ENCODE assay signal across 7 mouse cellular contexts in the genomic region with DNA sequence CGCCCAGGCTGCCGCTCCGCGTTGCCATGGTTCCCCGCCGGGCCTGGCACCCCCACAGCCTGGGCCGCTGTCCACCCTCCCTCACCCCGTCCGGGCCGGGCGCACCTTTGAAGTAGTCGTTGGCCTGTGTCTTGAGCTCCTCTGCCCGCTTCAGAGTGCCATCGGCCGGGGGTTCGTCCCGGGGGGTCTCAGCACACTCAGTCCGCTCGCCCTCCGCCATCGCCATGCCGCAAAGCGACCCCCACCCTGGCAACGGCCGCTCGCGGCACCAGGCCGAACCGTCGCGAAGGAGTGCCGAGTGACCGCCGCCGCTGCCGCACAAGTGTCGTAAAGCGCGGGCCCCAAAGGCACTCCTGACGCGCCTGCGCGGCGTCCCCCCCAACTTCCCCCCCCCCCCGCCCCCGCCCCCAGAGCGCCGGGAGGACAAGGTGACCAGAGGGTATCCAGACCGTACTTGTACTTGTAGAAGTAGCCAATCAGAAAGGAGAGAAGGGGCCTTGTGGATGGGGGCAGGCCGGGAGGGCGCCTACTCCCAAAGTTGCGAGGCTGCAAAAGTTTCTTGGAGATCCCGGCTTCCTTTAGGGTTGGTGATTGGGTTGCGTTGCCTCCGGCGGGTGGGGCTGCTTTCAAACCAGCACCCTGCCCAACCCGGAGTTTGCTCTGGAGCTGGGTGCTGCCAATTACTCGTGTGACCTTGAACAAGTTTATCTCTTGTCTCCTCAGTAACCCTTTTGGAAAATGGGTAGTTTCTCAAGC. TPM values are rescaled to one million over a fixed set of nuclear protein-coding genes. Genes with fewer than 3 reads are reported as not detected.
DNase-seq lines count a peak whose midpoint lies in the region; ATAC-seq and TF ChIP-seq lines count a peak whose summit lies in the region.

A gene (minus strand): TSS at position 337 of the 756 bp plus-strand sequence.

- ATAC-seq in intestine, postnatal 0 days: peak; percentile 78
- peak; percentile 93 for ATAC-seq in midbrain, embryonic 12.5 days (ENCODE audit: low FRiP score, low read depth)

- peaks cover 20% of the 10 kb centered on the region for H3K4me1 ChIP-seq in intestine, postnatal 0 days (replicated peaks; ENCODE audit: control insufficient read depth, insufficient read depth, low read length)
- peaks cover 26% of the 10 kb centered on the region for H3K4me1 ChIP-seq in midbrain, embryonic 12.5 days
- peaks cover 35% of the 10 kb centered on the region for H3K4me1 ChIP-seq in small intestine, adult 2 months (ENCODE audit: control insufficient read depth, insufficient read depth, insufficient read length, low read length)

- intact Hi-C loops in left cerebral cortex, postnatal 4 days (cut with DNase I): no loop called here

- H3K4me2 ChIP-seq in intestine, postnatal 0 days (replicated peaks; ENCODE audit: low read depth): peak within 1 kb of the TSS; percentile 83
- peak within 1 kb of the TSS; percentile 61 for H3K4me2 ChIP-seq in midbrain, embryonic 12.5 days (replicated peaks)

- peak within 1 kb of the TSS; percentile 82 for H3K4me3 ChIP-seq in intestine, postnatal 0 days (ENCODE audit: low read depth, low read length)
- H3K4me3 ChIP-seq in midbrain, embryonic 12.5 days: peak within 1 kb of the TSS; percentile 87
- H3K4me3 ChIP-seq in small intestine, adult 2 months (ENCODE audit: low read depth, low read length): peak within 1 kb of the TSS; percentile 86

- peak; percentile 25; the same call in 1 of the 2 replicates for TF ChIP-seq POLR2A in small intestine, adult 2 months (IDR thresholded peaks at IDR 0.05; ENCODE audit: low read depth, low read length)

- no peaks in the 10 kb centered on the region for H3K9me3 ChIP-seq in intestine, postnatal 0 days (ENCODE audit: control insufficient read depth)
- H3K9me3 ChIP-seq in midbrain, embryonic 12.5 days: no peaks in the 10 kb centered on the region

- no peaks in the 10 kb centered on the region for H3K27me3 ChIP-seq in intestine, postnatal 0 days (replicated peaks; ENCODE audit: control insufficient read depth, insufficient read depth, low read length)
- no peaks in the 10 kb centered on the region; the same call in 1 of the 2 replicates for H3K27me3 ChIP-seq in midbrain, embryonic 12.5 days
- no peaks in the 10 kb centered on the region for H3K27me3 ChIP-seq in small intestine, adult 2 months (ENCODE audit: control insufficient read depth, insufficient read depth, low read length)

- H3K27ac ChIP-seq in intestine, postnatal 0 days (ENCODE audit: low read depth, low read length): peak within 1 kb of the TSS; percentile 79
- peak within 1 kb of the TSS; percentile 73 for H3K27ac ChIP-seq in midbrain, embryonic 12.5 days (replicated peaks)
- peak within 1 kb of the TSS; percentile 87 for H3K27ac ChIP-seq in small intestine, adult 2 months (ENCODE audit: insufficient read depth, low read depth, low read length)

- WGBS in intestine, postnatal 0 days: under 1% methylated on average over 55 of the region's 58 CpGs
- WGBS in midbrain, embryonic 12.5 days: under 1% methylated on average over 58 of the region's 58 CpGs
- under 1% methylated on average over 58 of the region's 58 CpGs for WGBS in small intestine, adult 2 months

- peaks cover 30% of the 10 kb centered on the region for H3K36me3 ChIP-seq in intestine, postnatal 0 days (ENCODE audit: control insufficient read depth, insufficient read depth)
- H3K36me3 ChIP-seq in midbrain, embryonic 12.5 days: peaks cover 11% of the 10 kb centered on the region
- 0 out of 2 replicates have a peak, but pooled peaks cover 2% of the 10 kb centered on the region for H3K36me3 ChIP-seq in small intestine, adult 2 months (ENCODE audit: control insufficient read depth, insufficient read depth, low read length)

- TF ChIP-seq CTCF in intestine, postnatal 0 days (IDR thresholded peaks at IDR 0.05; ENCODE audit: low read depth): no peak
- no peak for TF ChIP-seq CTCF in small intestine, adult 2 months (IDR thresholded peaks at IDR 0.05; ENCODE audit: extremely low read depth, insufficient read length, insufficient replicate concordance, low read depth, low read length)

- peak; percentile 88 for DNase-seq in adrenal gland, adult 8-10 months
- DNase-seq in embryo, embryonic 9.5 days (ENCODE audit: extremely low spot score): peak; percentile 98
- DNase-seq in gonadal fat pad, adult 2 months (ENCODE audit: low read depth): no peak
- peak; percentile 96 for DNase-seq in left cerebral cortex, postnatal 4 days

- peak within 1 kb of the TSS; percentile 75 for H3K9ac ChIP-seq in intestine, postnatal 0 days (ENCODE audit: low read depth, low read length)
- peak within 1 kb of the TSS; percentile 77 for H3K9ac ChIP-seq in midbrain, embryonic 12.5 days (replicated peaks)

RNA-seq across cellular contexts. Expression of the gene that starts here (rescaled TPM):
- 10 to 100 TPM; 74.7 to 96.9 (median 91.3) TPM for total RNA-seq in adrenal gland, adult 8-10 months (2022)
- polyA plus RNA-seq in gonadal fat pad, adult 2 months (2012; rRNA removed): 103 and 120 TPM in 2 replicates
- polyA plus RNA-seq in intestine, postnatal 0 days (2015; fragmentation: Nextera tagmentation; extraction: Ambion mirVana): 44.4 and 45.0 TPM in 2 replicates
- total RNA-seq in left cerebral cortex, postnatal 4 days (2021): 100 to 1,000 TPM; 110 to 120 TPM
- polyA plus RNA-seq in midbrain, embryonic 12.5 days (2016; fragmentation: Nextera tagmentation; extraction: Ambion mirVana): 102 TPM in 2 replicates
- polyA plus RNA-seq in small intestine, adult 2 months (2012; rRNA removed): 121 and 278 TPM in 2 replicates
